Mouse (Mus musculus): ENCODE measurements around the gene Wfdc17. TPM values are rescaled to one million over a fixed set of nuclear protein-coding genes. Genes with fewer than 3 reads are reported as not detected.

Gene Wfdc17
- total and polyA plus RNA-seq, 3 experiments: not detected

DNA sequence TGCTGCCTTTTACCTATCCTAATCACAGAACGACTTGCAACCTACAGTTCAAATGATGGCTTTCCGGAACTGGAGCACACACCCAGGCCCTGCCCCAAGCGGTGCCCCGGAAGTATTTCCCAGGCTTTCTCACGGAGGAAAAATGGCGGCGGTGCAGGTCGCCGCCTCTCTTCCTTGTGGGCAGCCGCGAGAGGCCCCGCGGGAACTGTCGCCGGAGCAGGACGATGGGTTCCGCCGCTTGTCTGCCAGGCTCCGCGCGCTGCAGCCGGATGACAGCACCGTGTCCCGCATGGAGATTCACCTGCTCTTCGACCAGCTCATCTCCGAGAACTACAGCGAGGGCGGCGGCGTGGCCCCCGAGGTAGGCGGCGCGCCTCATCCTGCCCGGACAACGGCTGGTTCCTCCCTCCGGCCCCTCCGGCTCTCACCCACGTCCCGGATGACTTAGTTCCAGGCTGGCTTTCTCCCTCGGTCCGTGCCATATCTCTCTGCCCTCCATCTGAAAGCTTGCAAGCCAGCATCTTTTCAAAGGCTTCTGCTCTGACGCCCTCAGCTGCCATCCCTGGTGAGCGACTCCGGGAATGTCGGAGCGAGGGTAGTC lies 49.9 kb downstream of the Wfdc17 start, which contains the start of gene Heatr6 (continued):
- 0 out of 2 replicates have a peak, but pooled peaks have one; percentile 6 for TF ChIP-seq ETS1 (IDR thresholded peaks at IDR 0.05; ENCODE audit: low read depth, low read length)
- 0 out of 2 replicates have a peak, but pooled peaks have one; percentile 51 for TF ChIP-seq POLR2AphosphoS2 (IDR thresholded peaks at IDR 0.05; ENCODE audit: low read length)
- peak; percentile 83 to 90 for TF ChIP-seq POLR2A (IDR thresholded peaks at IDR 0.05; ENCODE audit: control insufficient read depth in 1 of 2, insufficient read depth in 1 of 2, low read depth in 1 of 2, low read length in 2 of 2, poor library complexity in 1 of 2)
- TF ChIP-seq CHD2 (IDR thresholded peaks at IDR 0.05; ENCODE audit: low read length): no peak
- no peak for TF ChIP-seq MAZ (IDR thresholded peaks at IDR 0.05; ENCODE audit: low read depth, low read length)
- peak; percentile 64 for TF ChIP-seq NELFE (IDR thresholded peaks at IDR 0.05; ENCODE audit: low read depth, low read length)
- TF ChIP-seq MXI1 (IDR thresholded peaks at IDR 0.05; ENCODE audit: low read depth, low read length): peak; percentile 73
- no peak for TF ChIP-seq MEF2A (IDR thresholded peaks at IDR 0.05; ENCODE audit: extremely low read depth, insufficient replicate concordance, low read depth, low read length, poor library complexity, severe bottlenecking)
- TF ChIP-seq GATA1 (IDR thresholded peaks at IDR 0.05; ENCODE audit: low read depth, low read length): no peak
- TF ChIP-seq CHD1 (IDR thresholded peaks at IDR 0.05; ENCODE audit: low read depth, low read length): 0 out of 2 replicates have a peak, but pooled peaks have one; percentile 59
- TF ChIP-seq TAL1 (IDR thresholded peaks at IDR 0.05; ENCODE audit: low read length): no peak
- no peak for TF ChIP-seq ZC3H11A (IDR thresholded peaks at IDR 0.05; ENCODE audit: low read depth, low read length)
- TF ChIP-seq JUND (IDR thresholded peaks at IDR 0.05; ENCODE audit: low read depth, low read length): no peak
- no peak for TF ChIP-seq POLR2AphosphoS5 (IDR thresholded peaks at IDR 0.05; ENCODE audit: borderline replicate concordance, low read depth, low read length)
- TF ChIP-seq RAD21 (IDR thresholded peaks at IDR 0.05; ENCODE audit: low read depth, low read length): no peak
- no peak for TF ChIP-seq NRF1 (IDR thresholded peaks at IDR 0.05; ENCODE audit: insufficient read depth, low read depth, low read length, poor library complexity, severe bottlenecking)

DNA sequence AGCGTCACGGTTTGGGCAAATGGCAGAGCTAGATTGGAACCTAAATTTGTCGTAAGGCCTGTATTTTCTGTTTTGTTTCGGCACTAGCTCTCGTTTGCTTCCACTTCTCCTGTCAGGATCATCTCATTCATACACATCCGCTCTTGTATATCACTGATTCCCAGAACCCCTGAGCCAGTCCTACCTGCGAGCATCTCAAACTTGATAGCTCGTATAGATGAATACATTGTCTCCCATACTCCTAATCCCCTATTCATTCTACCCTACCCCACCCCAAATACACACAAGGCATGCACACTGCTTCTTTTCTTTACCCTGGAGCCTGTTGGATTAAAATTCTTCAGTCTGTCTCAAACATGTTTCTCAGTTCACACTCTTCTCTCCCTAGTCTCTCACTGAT lies 50.4 kb downstream of the Wfdc17 start:
- no peak for DNase-seq (ENCODE audit: low read depth, low spot score)
- Histone ChIP-seq H3K36me3 (ENCODE audit: control insufficient read depth in 1 of 2, insufficient read depth in 2 of 2, low read length in 2 of 2) (peaks cover 3 to 6% of the 10 kb centered on the region in 2 experiments), H3K9ac (ENCODE audit: control insufficient read depth, low read depth, low read length, poor library complexity, severe bottlenecking) (peak overlapping the region; percentile 88), H3K9me3 (replicated peaks; ENCODE audit: insufficient read depth, low read length) (no peaks in the 10 kb centered on the region), H3K27ac (ENCODE audit: control insufficient read depth, low read depth, low read length) (peak overlapping the region; percentile 75), H3K4me3 (ENCODE audit: control insufficient read depth in 1 of 2, insufficient read depth in 1 of 2, low read depth in 2 of 2, low read length in 2 of 2) (peak overlapping the region; percentile 72 to 96), H3K27me3 (ENCODE audit: control insufficient read depth in 1 of 2, insufficient read depth in 2 of 2, low read length in 2 of 2) (peaks cover 0 to 1% of the 10 kb centered on the region in 2 experiments; a peak in 1 of 4 replicates), H3K4me1 (ENCODE audit: control insufficient read depth in 1 of 2, insufficient read depth in 2 of 2, low read length in 2 of 2) (peaks cover 0 to 6% of the 10 kb centered on the region in 2 experiments; a peak in 1 of 4 replicates), H3K79me2 (ENCODE audit: control insufficient read depth, insufficient read depth, low read length, poor library complexity) (peaks cover 13% of the 10 kb centered on the region)
- no peak for TF ChIP-seq NELFE (IDR thresholded peaks at IDR 0.05; ENCODE audit: low read depth, low read length)
- no peak for TF ChIP-seq MAZ (IDR thresholded peaks at IDR 0.05; ENCODE audit: low read depth, low read length)
- no peak for TF ChIP-seq ELF1 (IDR thresholded peaks at IDR 0.05; ENCODE audit: low read depth, low read length)
- TF ChIP-seq HCFC1 (IDR thresholded peaks at IDR 0.05; ENCODE audit: low read depth, low read length): no peak
- no peak for TF ChIP-seq GABPA (IDR thresholded peaks at IDR 0.05; ENCODE audit: low read depth, low read length)
- TF ChIP-seq POLR2AphosphoS5 (IDR thresholded peaks at IDR 0.05; ENCODE audit: borderline replicate concordance, low read depth, low read length): no peak
- no peak for TF ChIP-seq USF2 (IDR thresholded peaks at IDR 0.05; ENCODE audit: borderline replicate concordance in 1 of 2, insufficient read depth in 1 of 2, low read depth in 1 of 2, low read length in 2 of 2)
- no peak for TF ChIP-seq ZNF384 (IDR thresholded peaks at IDR 0.05; ENCODE audit: low read depth, low read length)
- TF ChIP-seq MXI1 (IDR thresholded peaks at IDR 0.05; ENCODE audit: low read depth, low read length): no peak
- no peak for TF ChIP-seq BHLHE40 (IDR thresholded peaks at IDR 0.05; ENCODE audit: borderline replicate concordance, low read depth, low read length)
- TF ChIP-seq ZKSCAN1 (IDR thresholded peaks at IDR 0.05; ENCODE audit: low read depth, low read length): no peak
- no peak for TF ChIP-seq MEF2A (IDR thresholded peaks at IDR 0.05; ENCODE audit: extremely low read depth, insufficient replicate concordance, low read depth, low read length, poor library complexity, severe bottlenecking)
- no peak for TF ChIP-seq TCF12 (IDR thresholded peaks at IDR 0.05; ENCODE audit: low read depth, low read length)
- no peak for TF ChIP-seq CHD1 (IDR thresholded peaks at IDR 0.05; ENCODE audit: low read depth, low read length)
